Mouse (Mus musculus): ENCODE measurements at regions not wholly inside any gene's neighbourhood (a gene's known extent, or its start where the extent isn't known, plus 50 kb on each side); places are given as distances from the start of the nearest gene placed in this dataset.
A peak's percentile ranks its signal among the peaks of the same experiment; 100 is the strongest.

GRCm38 (mm10) chr13:111954520-111954884 lies 145.7 kb upstream of the Map3k1 start:
- no peaks in the 10 kb centered on the region for H3K36me3 ChIP-seq (ENCODE audit: control insufficient read depth, insufficient read depth)
- no peak overlapping the region for H3ac ChIP-seq (ENCODE audit: control insufficient read depth, insufficient read length, low read depth)
- no peak overlapping the region for H3K4me3 ChIP-seq (ENCODE audit: insufficient read depth, poor library complexity, severe bottlenecking)
- no peaks in the 10 kb centered on the region for H3K79me3 ChIP-seq (ENCODE audit: low read depth)
- TF ChIP-seq USF1 (IDR thresholded peaks at IDR 0.05; ENCODE audit: low read depth) (peak; percentile 72), MAX (IDR thresholded peaks at IDR 0.05) (peak; percentile 36), MYOG (IDR thresholded peaks at IDR 0.05; ENCODE audit: control insufficient read depth, extremely low read depth, insufficient read length) (no peak)
- no peaks in the 10 kb centered on the region for H3K79me2 ChIP-seq (ENCODE audit: control insufficient read depth, insufficient read depth)
- no peaks in the 10 kb centered on the region for H3K27me3 ChIP-seq (ENCODE audit: control insufficient read depth, insufficient read depth, insufficient read length)

- Histone ChIP-seq H3K79me2 (ENCODE audit: control insufficient read depth, insufficient read depth) (no peaks in the 10 kb centered on the region), H3K36me3 (ENCODE audit: control insufficient read depth, insufficient read depth) (no peaks in the 10 kb centered on the region), H3K27me3 (ENCODE audit: control insufficient read depth, insufficient read depth, insufficient read length) (no peaks in the 10 kb centered on the region), H3ac (ENCODE audit: control insufficient read depth, insufficient read length, low read depth) (no peak overlapping the region), H3K4me3 (ENCODE audit: insufficient read depth, poor library complexity, severe bottlenecking) (no peak overlapping the region), H3K79me3 (ENCODE audit: low read depth) (no peaks in the 10 kb centered on the region)
- no peak for TF ChIP-seq MYOD1 (IDR thresholded peaks at IDR 0.05; ENCODE audit: control insufficient read depth, insufficient read length, low read depth)
- TF ChIP-seq USF1 (IDR thresholded peaks at IDR 0.05; ENCODE audit: low read depth), result no peak
- no peak for TF ChIP-seq CEBPB (IDR thresholded peaks at IDR 0.05; ENCODE audit: low read depth)
- no peak for TF ChIP-seq FOSL1 (IDR thresholded peaks at IDR 0.05; ENCODE audit: insufficient read depth, low read length, poor library complexity, severe bottlenecking)
- TF ChIP-seq MAX (IDR thresholded peaks at IDR 0.05), result no peak
- TF ChIP-seq CTCF (IDR thresholded peaks at IDR 0.05; ENCODE audit: control insufficient read depth, insufficient read depth, insufficient read length), result no peak
- no peak for TF ChIP-seq MYOG (IDR thresholded peaks at IDR 0.05; ENCODE audit: control insufficient read depth, extremely low read depth, insufficient read length)
Measured at GRCm38 (mm10) chr13:111957118-111957517, 148.3 kb upstream of the Map3k1 start.

GRCm38 (mm10) chr13:111957674-111958273 lies 149.0 kb upstream of the Map3k1 start:
- no peaks in the 10 kb centered on the region for H3K27me3 ChIP-seq (ENCODE audit: control insufficient read depth, insufficient read depth, insufficient read length)
- H3K79me2 ChIP-seq (ENCODE audit: control insufficient read depth, insufficient read depth), result no peaks in the 10 kb centered on the region
- no peaks in the 10 kb centered on the region for H3K79me3 ChIP-seq (ENCODE audit: low read depth)
- no peak overlapping the region for H3K4me3 ChIP-seq (ENCODE audit: insufficient read depth, poor library complexity, severe bottlenecking)
- no peaks in the 10 kb centered on the region for H3K36me3 ChIP-seq (ENCODE audit: control insufficient read depth, insufficient read depth)
- H3ac ChIP-seq (ENCODE audit: control insufficient read depth, insufficient read length, low read depth), result no peak overlapping the region
- TF ChIP-seq MAX (IDR thresholded peaks at IDR 0.05) (no peak), USF1 (IDR thresholded peaks at IDR 0.05; ENCODE audit: low read depth) (no peak), FOSL1 (IDR thresholded peaks at IDR 0.05; ENCODE audit: insufficient read depth, low read length, poor library complexity, severe bottlenecking) (no peak), CEBPB (IDR thresholded peaks at IDR 0.05; ENCODE audit: low read depth) (no peak), MYOG (IDR thresholded peaks at IDR 0.05; ENCODE audit: control insufficient read depth, extremely low read depth, insufficient read length) (no peak), MYOD1 (IDR thresholded peaks at IDR 0.05; ENCODE audit: control insufficient read depth, insufficient read length, low read depth) (no peak), CTCF (IDR thresholded peaks at IDR 0.05; ENCODE audit: control insufficient read depth, insufficient read depth, insufficient read length) (no peak)

DNA sequence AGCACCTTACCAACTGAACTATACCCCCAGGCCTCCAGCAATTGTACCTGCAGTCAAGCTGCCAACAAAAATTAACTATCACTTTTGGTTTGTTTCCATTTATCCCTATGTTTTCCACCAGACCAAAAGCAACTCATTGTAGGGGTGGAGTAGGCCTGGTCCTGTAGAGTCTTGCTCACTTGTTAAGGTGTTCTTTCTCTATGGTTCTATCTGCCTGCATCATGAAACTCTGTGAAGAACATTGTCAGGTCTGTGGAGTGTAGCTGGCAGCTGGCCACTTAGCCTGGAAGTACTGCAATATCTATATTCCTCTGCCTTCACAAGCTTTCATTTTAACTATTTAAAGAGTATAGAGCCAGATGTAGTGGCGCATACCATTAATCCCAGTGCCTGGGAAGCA lies 149.6 kb upstream of the Map3k1 start:
- Histone ChIP-seq H3K79me3 (ENCODE audit: low read depth) (no peaks in the 10 kb centered on the region), H3K4me3 (ENCODE audit: insufficient read depth, poor library complexity, severe bottlenecking) (no peak overlapping the region), H3K36me3 (ENCODE audit: control insufficient read depth, insufficient read depth) (no peaks in the 10 kb centered on the region), H3K27me3 (ENCODE audit: control insufficient read depth, insufficient read depth, insufficient read length) (no peaks in the 10 kb centered on the region), H3K79me2 (ENCODE audit: control insufficient read depth, insufficient read depth) (no peaks in the 10 kb centered on the region), H3ac (ENCODE audit: control insufficient read depth, insufficient read length, low read depth) (no peak overlapping the region)
- no peak for TF ChIP-seq CTCF (IDR thresholded peaks at IDR 0.05; ENCODE audit: control insufficient read depth, insufficient read depth, insufficient read length)
- TF ChIP-seq USF1 (IDR thresholded peaks at IDR 0.05; ENCODE audit: low read depth), result no peak
- no peak for TF ChIP-seq CEBPB (IDR thresholded peaks at IDR 0.05; ENCODE audit: low read depth)
- TF ChIP-seq MAX (IDR thresholded peaks at IDR 0.05), result no peak
- no peak for TF ChIP-seq MYOG (IDR thresholded peaks at IDR 0.05; ENCODE audit: control insufficient read depth, extremely low read depth, insufficient read length)
- no peak for TF ChIP-seq MYOD1 (IDR thresholded peaks at IDR 0.05; ENCODE audit: control insufficient read depth, insufficient read length, low read depth)
- no peak for TF ChIP-seq FOSL1 (IDR thresholded peaks at IDR 0.05; ENCODE audit: insufficient read depth, low read length, poor library complexity, severe bottlenecking)

- H3K79me3 ChIP-seq (ENCODE audit: low read depth), result no peaks in the 10 kb centered on the region
- no peak overlapping the region for H3ac ChIP-seq (ENCODE audit: control insufficient read depth, insufficient read length, low read depth)
- no peaks in the 10 kb centered on the region for H3K36me3 ChIP-seq (ENCODE audit: control insufficient read depth, insufficient read depth)
- H3K79me2 ChIP-seq (ENCODE audit: control insufficient read depth, insufficient read depth), result no peaks in the 10 kb centered on the region
- no peak overlapping the region for H3K4me3 ChIP-seq (ENCODE audit: insufficient read depth, poor library complexity, severe bottlenecking)
- no peak for TF ChIP-seq FOSL1 (IDR thresholded peaks at IDR 0.05; ENCODE audit: insufficient read depth, low read length, poor library complexity, severe bottlenecking)
- no peak for TF ChIP-seq CTCF (IDR thresholded peaks at IDR 0.05; ENCODE audit: control insufficient read depth, insufficient read depth, insufficient read length)
- no peak for TF ChIP-seq MAX (IDR thresholded peaks at IDR 0.05)
- TF ChIP-seq USF1 (IDR thresholded peaks at IDR 0.05; ENCODE audit: low read depth), result no peak
- TF ChIP-seq CEBPB (IDR thresholded peaks at IDR 0.05; ENCODE audit: low read depth), result no peak
- no peak for TF ChIP-seq MYOG (IDR thresholded peaks at IDR 0.05; ENCODE audit: control insufficient read depth, extremely low read depth, insufficient read length)
- TF ChIP-seq MYOD1 (IDR thresholded peaks at IDR 0.05; ENCODE audit: control insufficient read depth, insufficient read length, low read depth), result no peak
- H3K27me3 ChIP-seq (ENCODE audit: control insufficient read depth, insufficient read depth, insufficient read length), result no peaks in the 10 kb centered on the region
Measured at GRCm38 (mm10) chr13:111960036-111960435, 151.2 kb upstream of the Map3k1 start.

DNA sequence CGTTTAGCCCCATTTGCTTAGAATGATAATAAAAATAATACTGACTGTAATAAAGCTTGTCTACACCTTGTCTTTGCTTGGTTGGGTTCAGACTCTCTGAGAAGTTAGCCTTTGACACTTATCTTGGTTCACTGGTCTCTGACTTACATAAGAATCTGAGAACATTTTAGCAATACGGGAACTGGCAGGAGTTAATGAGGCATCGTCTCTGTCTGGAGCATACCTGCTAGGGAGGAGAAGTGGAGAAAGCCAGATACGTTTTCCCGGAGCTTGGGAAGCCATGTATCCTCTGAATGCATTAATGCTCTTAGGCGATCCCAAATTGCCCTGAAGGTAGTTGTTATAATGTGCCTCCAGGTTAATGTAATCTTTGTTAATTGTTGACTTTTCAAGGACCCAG lies 152.6 kb upstream of the Map3k1 start:
- H3K4me3 ChIP-seq (ENCODE audit: insufficient read depth, poor library complexity, severe bottlenecking), result no peak overlapping the region
- no peaks in the 10 kb centered on the region for H3K36me3 ChIP-seq (ENCODE audit: control insufficient read depth, insufficient read depth)
- no peak overlapping the region for H3ac ChIP-seq (ENCODE audit: control insufficient read depth, insufficient read length, low read depth)
- no peaks in the 10 kb centered on the region for H3K27me3 ChIP-seq (ENCODE audit: control insufficient read depth, insufficient read depth, insufficient read length)
- no peaks in the 10 kb centered on the region for H3K79me3 ChIP-seq (ENCODE audit: low read depth)
- TF ChIP-seq MYOD1 (IDR thresholded peaks at IDR 0.05; ENCODE audit: control insufficient read depth, insufficient read length, low read depth) (no peak), FOSL1 (IDR thresholded peaks at IDR 0.05; ENCODE audit: insufficient read depth, low read length, poor library complexity, severe bottlenecking) (no peak), MYOG (IDR thresholded peaks at IDR 0.05; ENCODE audit: control insufficient read depth, extremely low read depth, insufficient read length) (no peak), CTCF (IDR thresholded peaks at IDR 0.05; ENCODE audit: control insufficient read depth, insufficient read depth, insufficient read length) (no peak), MAX (IDR thresholded peaks at IDR 0.05) (no peak), USF1 (IDR thresholded peaks at IDR 0.05; ENCODE audit: low read depth) (no peak), CEBPB (IDR thresholded peaks at IDR 0.05; ENCODE audit: low read depth) (no peak)
- H3K79me2 ChIP-seq (ENCODE audit: control insufficient read depth, insufficient read depth), result no peaks in the 10 kb centered on the region
